Mouse (Mus musculus): ENCODE measurements around the gene 2310007B03Rik.
A peak's percentile ranks its signal among the peaks of the same experiment; 100 is the strongest.

The 2310007B03Rik gene

GRCm38 (mm10) chr1:93101571-93102061, 59.1 kb downstream of the 2310007B03Rik start, which contains the start of gene Kif1a:
TSS of gene Kif1a (minus strand) at chr1:93101951.
- DNase-seq: peak; percentile 83 to 90
